15 mouse cellular contexts compared by ENCODE assay signal in the genomic region with DNA sequence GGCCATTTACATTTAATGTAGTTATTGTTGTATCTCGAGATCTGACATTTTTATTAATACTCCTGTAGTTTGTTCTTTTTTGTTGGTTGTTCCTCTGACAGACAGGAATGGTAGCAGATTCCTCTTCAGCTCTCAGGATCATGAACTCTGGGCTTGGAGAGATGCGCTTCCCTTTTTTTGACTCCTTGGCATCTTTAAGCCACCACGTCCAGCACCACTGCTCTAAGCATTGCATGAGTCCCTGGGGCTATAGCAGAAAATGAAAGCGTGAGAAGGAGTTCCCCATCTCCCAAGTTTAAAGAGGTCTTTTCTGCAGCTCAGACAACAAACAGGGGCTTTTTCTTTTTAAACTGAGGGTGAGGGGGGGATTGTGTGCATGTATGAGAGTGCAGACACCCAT. TPM values are rescaled to one million over a fixed set of nuclear protein-coding genes. Genes with fewer than 3 reads are reported as not detected.
"Had no signal": no experiment of that assay in that cellular context is flagged by ENCODE, and none has a peak within 500 bp of the region (broad histone marks: within the 10 kb centered on the region; RNA-seq: fewer than 3 reads in every experiment).

No protein-coding gene starts in this region.

- H3K4me3 ChIP-seq: liver, embryonic 15.5 days; megakaryocyte, embryonic 14.5 days; midbrain, embryonic 13.5 days; midbrain, embryonic 15.5 days; neural tube, embryonic 12.5 days had no signal

- H3K27ac ChIP-seq: liver, embryonic 15.5 days; midbrain, embryonic 13.5 days; midbrain, embryonic 15.5 days; neural tube, embryonic 12.5 days had no signal

- H3K36me3 ChIP-seq: liver, embryonic 15.5 days; midbrain, embryonic 13.5 days; midbrain, embryonic 15.5 days; neural tube, embryonic 12.5 days had no signal

- H3K27me3 ChIP-seq: liver, embryonic 15.5 days; midbrain, embryonic 13.5 days; midbrain, embryonic 15.5 days; neural tube, embryonic 12.5 days had no signal

- H3K4me1 ChIP-seq: liver, embryonic 15.5 days; megakaryocyte, embryonic 14.5 days; midbrain, embryonic 13.5 days; midbrain, embryonic 15.5 days; neural tube, embryonic 12.5 days had no signal

- ATAC-seq: midbrain, embryonic 13.5 days; midbrain, embryonic 15.5 days had no signal

- H3K9me3 ChIP-seq: liver, embryonic 15.5 days; megakaryocyte, embryonic 14.5 days; midbrain, embryonic 15.5 days; neural tube, embryonic 12.5 days had no signal

- H3K4me2 ChIP-seq: liver, embryonic 15.5 days; lung, embryonic 14.5 days; midbrain, embryonic 11.5 days; midbrain, embryonic 13.5 days; midbrain, embryonic 15.5 days; neural tube, embryonic 12.5 days had no signal

- DNase-seq: lung, adult 18-20 months; lung, embryonic 14.5 days; lung, postnatal 10 days; lung, postnatal 4 days; right cerebral cortex, postnatal 14 days; thymus, adult 18-20 months; thymus, postnatal 14 days; thymus, postnatal 36 days had no signal

- H3K9ac ChIP-seq: liver, embryonic 15.5 days; lung, embryonic 14.5 days; midbrain, embryonic 13.5 days; midbrain, embryonic 15.5 days; neural tube, embryonic 12.5 days had no signal

RNA-seq across cellular contexts. Expression of a gene that starts 36.6 kb away (rescaled TPM):
- polyA plus RNA-seq: liver, embryonic 15.5 days; midbrain, embryonic 11.5 days; midbrain, embryonic 13.5 days; midbrain, embryonic 15.5 days; neural tube, embryonic 12.5 days; neural tube, embryonic 14.5 days had no signal
